Mouse (Mus musculus): ENCODE measurements around the gene Frmd4a. TPM values are rescaled to one million over a fixed set of nuclear protein-coding genes. Genes with fewer than 3 reads are reported as not detected.
"Not testable (repeated sequence)": the region's sequence is repeated elsewhere in the genome, so short reads cannot be mapped to it uniquely, and the experiment has no call there.

Gene Frmd4a
- total and polyA plus RNA-seq, 2 experiments from 2014 or later, result 42.5 to 60.2 TPM

GRCm38 (mm10) chr2:4615014-4615546 lies 597.6 kb downstream of the Frmd4a start:
- Histone ChIP-seq H3K9ac (replicated peaks; ENCODE audit: low read length, poor library complexity, severe bottlenecking) (no peak overlapping the region), H3K4me3 (ENCODE audit: low read depth, low read length) (no peak overlapping the region), H3K9me3 (ENCODE audit: low read length) (no peaks in the 10 kb centered on the region), H3K27ac (ENCODE audit: low read depth, low read length) (no peak overlapping the region), H3K4me2 (ENCODE audit: low read depth, low read length, poor library complexity, severe bottlenecking) (no peak overlapping the region), H3K4me1 (ENCODE audit: insufficient read depth, low read length) (no peaks in the 10 kb centered on the region), H3K36me3 (ENCODE audit: insufficient read depth, low read length) (peaks cover 32% of the 10 kb centered on the region), H3K27me3 (ENCODE audit: insufficient read depth, low read length) (no peaks in the 10 kb centered on the region)
- no peak for ATAC-seq (ENCODE audit: low FRiP score)
- TF ChIP-seq CTCF (IDR thresholded peaks at IDR 0.05), result no peak
- WGBS, result 89% methylated on average over 2 of the region's 2 CpGs
- DNase-seq (ENCODE audit: low spot score), result no peak

GRCm38 (mm10) chr2:4616995-4617394 lies 599.5 kb downstream of the Frmd4a start:
- Histone ChIP-seq H3K4me2 (ENCODE audit: low read depth, low read length, poor library complexity, severe bottlenecking) (no peak overlapping the region), H3K27ac (ENCODE audit: low read depth, low read length) (no peak overlapping the region), H3K4me1 (ENCODE audit: insufficient read depth, low read length) (no peaks in the 10 kb centered on the region), H3K9me3 (ENCODE audit: low read length) (no peaks in the 10 kb centered on the region), H3K9ac (replicated peaks; ENCODE audit: low read length, poor library complexity, severe bottlenecking) (no peak overlapping the region), H3K4me3 (ENCODE audit: low read depth, low read length) (no peak overlapping the region), H3K36me3 (ENCODE audit: insufficient read depth, low read length) (peaks cover 14% of the 10 kb centered on the region), H3K27me3 (ENCODE audit: insufficient read depth, low read length) (no peaks in the 10 kb centered on the region)
- ATAC-seq (ENCODE audit: low FRiP score), result no peak
- TF ChIP-seq CTCF (IDR thresholded peaks at IDR 0.05), result no peak
- DNase-seq (ENCODE audit: low spot score), result no peak
- WGBS, result 95% methylated on average over 4 of the region's 4 CpGs

DNA sequence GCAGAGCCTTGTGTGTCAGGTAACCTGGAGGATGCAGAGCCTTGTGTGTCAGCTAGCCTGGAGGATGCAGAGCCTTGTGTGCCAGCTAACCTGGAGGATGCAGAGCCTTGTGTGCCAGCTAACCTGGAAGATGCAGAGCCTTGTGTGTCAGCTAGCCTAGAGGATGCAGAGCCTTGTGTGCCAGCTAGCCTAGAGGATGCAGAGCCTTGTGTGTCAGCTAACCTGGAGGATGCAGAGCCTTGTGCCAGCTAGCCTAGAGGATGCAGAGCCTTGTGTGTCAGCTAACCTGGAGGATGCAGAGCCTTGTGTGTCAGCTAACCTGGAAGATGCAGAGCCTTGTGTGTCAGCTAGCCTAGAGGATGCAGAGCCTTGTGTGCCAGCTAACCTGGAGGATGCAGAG lies 601.6 kb downstream of the Frmd4a start:
- not testable (repeated sequence) for H3K9me3 ChIP-seq (ENCODE audit: low read length); ATAC-seq (ENCODE audit: low FRiP score); H3K4me1 ChIP-seq (ENCODE audit: insufficient read depth, low read length); H3K27me3 ChIP-seq (ENCODE audit: insufficient read depth, low read length); H3K9ac ChIP-seq (replicated peaks; ENCODE audit: low read length, poor library complexity, severe bottlenecking); H3K27ac ChIP-seq (ENCODE audit: low read depth, low read length); DNase-seq (ENCODE audit: low spot score); H3K4me3 ChIP-seq (ENCODE audit: low read depth, low read length); H3K4me2 ChIP-seq (ENCODE audit: low read depth, low read length, poor library complexity, severe bottlenecking); H3K36me3 ChIP-seq (ENCODE audit: insufficient read depth, low read length)

GRCm38 (mm10) chr2:4619893-4620593 lies 602.5 kb downstream of the Frmd4a start:
- no peak overlapping the region for H3K27ac ChIP-seq (ENCODE audit: low read depth, low read length)
- no peak for TF ChIP-seq CTCF (IDR thresholded peaks at IDR 0.05)
- 48% methylated on average over 6 of the region's 6 CpGs for WGBS
- no peaks in the 10 kb centered on the region for H3K4me1 ChIP-seq (ENCODE audit: insufficient read depth, low read length)
- no peak overlapping the region for H3K4me2 ChIP-seq (ENCODE audit: low read depth, low read length, poor library complexity, severe bottlenecking)
- ATAC-seq (ENCODE audit: low FRiP score), result no peak
- no peaks in the 10 kb centered on the region for H3K27me3 ChIP-seq (ENCODE audit: insufficient read depth, low read length)
- no peaks in the 10 kb centered on the region for H3K9me3 ChIP-seq (ENCODE audit: low read length)
- peaks cover 6% of the 10 kb centered on the region for H3K36me3 ChIP-seq (ENCODE audit: insufficient read depth, low read length)
- H3K4me3 ChIP-seq (ENCODE audit: low read depth, low read length), result no peak overlapping the region
- no peak overlapping the region for H3K9ac ChIP-seq (replicated peaks; ENCODE audit: low read length, poor library complexity, severe bottlenecking)
- no peak for DNase-seq (ENCODE audit: low spot score)

DNA sequence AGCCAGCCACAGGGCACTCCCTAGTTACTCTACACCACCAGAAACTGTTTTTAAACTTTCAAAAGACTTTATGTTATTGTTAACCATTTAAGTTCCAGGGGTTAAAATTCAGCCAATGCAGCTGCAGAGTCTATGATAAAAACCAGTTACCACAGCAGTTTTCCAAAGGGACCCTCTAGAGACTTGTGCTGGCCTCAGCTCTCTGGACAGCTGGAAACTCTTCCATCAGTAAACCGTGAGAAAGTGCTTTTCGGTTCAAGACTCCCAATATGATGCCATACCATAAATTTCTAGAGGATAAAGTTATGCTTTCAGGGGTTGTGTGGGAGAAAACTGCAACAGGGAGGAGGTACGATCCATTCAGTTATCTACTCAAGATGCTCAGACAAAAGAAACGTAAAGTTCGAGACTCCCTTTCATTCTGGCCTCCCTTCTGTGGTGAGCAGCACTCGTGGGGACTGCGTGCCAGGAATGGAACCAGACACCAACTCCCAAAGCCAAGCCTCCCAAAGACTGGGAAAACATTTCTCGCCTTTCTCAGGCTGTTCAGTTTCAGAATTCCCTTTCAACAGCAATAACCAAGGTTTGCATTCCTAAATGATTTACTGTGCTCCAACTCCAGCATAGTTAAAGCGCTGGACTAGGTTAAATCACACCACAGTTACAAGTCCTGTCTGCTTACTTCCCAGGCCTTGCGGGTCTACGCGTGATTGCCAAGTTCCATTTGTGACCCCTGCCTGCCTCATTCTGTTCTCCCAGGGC lies 603.3 kb downstream of the Frmd4a start:
- Histone ChIP-seq H3K27me3 (ENCODE audit: insufficient read depth, low read length) (no peaks in the 10 kb centered on the region), H3K36me3 (ENCODE audit: insufficient read depth, low read length) (peaks cover 6% of the 10 kb centered on the region), H3K4me2 (ENCODE audit: low read depth, low read length, poor library complexity, severe bottlenecking) (no peak overlapping the region), H3K9me3 (ENCODE audit: low read length) (no peaks in the 10 kb centered on the region), H3K27ac (ENCODE audit: low read depth, low read length) (no peak overlapping the region), H3K4me1 (ENCODE audit: insufficient read depth, low read length) (no peaks in the 10 kb centered on the region), H3K4me3 (ENCODE audit: low read depth, low read length) (no peak overlapping the region), H3K9ac (replicated peaks; ENCODE audit: low read length, poor library complexity, severe bottlenecking) (no peak overlapping the region)
- WGBS, result 72% methylated on average over 12 of the region's 12 CpGs
- no peak for DNase-seq (ENCODE audit: low spot score)
- no peak for TF ChIP-seq CTCF (IDR thresholded peaks at IDR 0.05)
- ATAC-seq (ENCODE audit: low FRiP score), result no peak

- Histone ChIP-seq H3K9me3 (ENCODE audit: low read length) (no peaks in the 10 kb centered on the region), H3K4me3 (ENCODE audit: low read depth, low read length) (no peak overlapping the region), H3K4me2 (ENCODE audit: low read depth, low read length, poor library complexity, severe bottlenecking) (no peak overlapping the region), H3K4me1 (ENCODE audit: insufficient read depth, low read length) (no peaks in the 10 kb centered on the region), H3K36me3 (ENCODE audit: insufficient read depth, low read length) (peaks cover 6% of the 10 kb centered on the region), H3K9ac (replicated peaks; ENCODE audit: low read length, poor library complexity, severe bottlenecking) (no peak overlapping the region), H3K27me3 (ENCODE audit: insufficient read depth, low read length) (no peaks in the 10 kb centered on the region), H3K27ac (ENCODE audit: low read depth, low read length) (no peak overlapping the region)
- 84% methylated on average over 3 of the region's 3 CpGs for WGBS
- no peak for DNase-seq (ENCODE audit: low spot score)
- ATAC-seq (ENCODE audit: low FRiP score), result no peak
- TF ChIP-seq CTCF (IDR thresholded peaks at IDR 0.05), result no peak
These were observed 604.0 kb downstream of the Frmd4a start for GRCm38 (mm10) chr2:4621471-4621985.

Data from midbrain, postnatal 0 days (tissue).